Mouse (Mus musculus): ENCODE measurements at regions not wholly inside any gene's neighbourhood (a gene's known extent, or its start where the extent isn't known, plus 50 kb on each side); places are given as distances from the start of the nearest gene placed in this dataset.

DNA sequence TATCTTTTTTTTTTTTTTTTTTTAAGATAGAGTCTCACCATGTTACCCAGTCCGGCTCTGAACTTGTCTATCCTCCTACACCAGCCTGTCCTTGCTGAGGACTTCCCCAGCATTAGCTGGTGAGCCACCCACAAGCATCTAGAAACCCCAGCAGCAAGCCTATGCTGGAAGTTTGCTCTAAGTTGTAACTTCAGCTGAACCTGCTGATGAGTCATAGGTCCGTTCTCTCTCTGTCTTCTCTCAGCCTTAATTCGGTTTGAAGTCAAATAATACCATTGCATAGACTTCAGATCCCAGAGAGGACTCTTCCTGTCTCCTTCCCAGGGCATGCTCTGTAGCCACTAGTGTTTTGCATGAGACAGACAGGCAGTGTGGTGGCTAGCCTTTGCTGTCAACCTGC, 68.3 kb upstream of the Myrip start:
- no peak for DNase-seq

GRCm38 (mm10) chr9:120235054-120235453, 66.3 kb upstream of the Myrip start:
- peak; percentile 69 to 73 for DNase-seq

DNA sequence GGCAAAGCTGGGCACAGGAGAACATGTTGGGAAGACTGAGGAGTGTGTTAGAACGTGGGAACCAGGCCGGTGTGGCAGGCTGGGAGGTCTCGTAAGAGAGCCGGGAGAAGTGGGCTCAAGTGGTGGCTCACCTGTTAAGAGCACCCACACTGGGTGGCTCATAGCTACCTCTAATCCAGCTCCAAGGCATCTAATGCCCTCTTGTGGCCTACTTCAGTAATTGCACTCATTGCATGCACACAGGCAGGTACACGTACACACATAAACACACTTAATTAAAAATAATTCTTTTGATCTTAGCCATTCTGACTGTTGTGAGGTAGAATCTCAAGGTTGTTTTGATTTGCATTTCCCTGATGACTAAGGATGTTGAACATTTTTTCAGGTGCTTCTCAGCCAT, 55.9 kb upstream of the Myrip start:
- no peak for DNase-seq

GRCm38 (mm10) chr9:120248728-120249127, 52.6 kb upstream of the Myrip start:
- no peak for DNase-seq

Data from kidney, postnatal 4 days (tissue).